Mouse (Mus musculus): ENCODE data around the gene Pdss2. TPM values are rescaled to one million over a fixed set of nuclear protein-coding genes. Genes with fewer than 3 reads are reported as not detected.

Gene Pdss2
- total and polyA plus RNA-seq, 2 experiments = 10.2 to 10.3 TPM

- no peak overlapping the region for H3K27ac ChIP-seq (replicated peaks; ENCODE audit: insufficient read depth, low read depth, low read length)
- no peak overlapping the region for H3K4me3 ChIP-seq (ENCODE audit: insufficient read depth, low read depth, low read length)
- TF ChIP-seq POLR2A (IDR thresholded peaks at IDR 0.05; ENCODE audit: extremely low read depth, insufficient read depth, low read length) = no peak
- TF ChIP-seq CTCF (IDR thresholded peaks at IDR 0.05; ENCODE audit: low read depth, low read length) = peak; percentile 57
- peak; percentile 63 for DNase-seq (ENCODE audit: extremely low read depth, low read depth, low spot score)
- H3K9ac ChIP-seq (ENCODE audit: low read depth, low read length) = no peak overlapping the region
- no peaks in the 10 kb centered on the region for H3K36me3 ChIP-seq (ENCODE audit: control insufficient read depth, insufficient read depth, low read length)
- peaks cover 5% of the 10 kb centered on the region; the same call in 1 of the 2 replicates for H3K4me1 ChIP-seq (ENCODE audit: control insufficient read depth, insufficient read depth, low read length)
- no peaks in the 10 kb centered on the region for H3K79me2 ChIP-seq (ENCODE audit: control insufficient read depth, insufficient read depth, low read length)
- WGBS = 51% methylated on average over 5 of the region's 5 CpGs
- no peaks in the 10 kb centered on the region for H3K27me3 ChIP-seq (ENCODE audit: control insufficient read depth, insufficient read depth, low read length)
These were observed 157.0 kb downstream of the Pdss2 start for GRCm38 (mm10) chr10:43378279-43378678.

GRCm38 (mm10) chr10:43378732-43379644, 157.7 kb downstream of the Pdss2 start:
- H3K27ac ChIP-seq (replicated peaks; ENCODE audit: insufficient read depth, low read depth, low read length) = no peak overlapping the region
- 58% methylated on average over 15 of the region's 15 CpGs for WGBS
- peak; percentile 88 for DNase-seq (ENCODE audit: extremely low read depth, low read depth, low spot score)
- no peak overlapping the region for H3K4me3 ChIP-seq (ENCODE audit: insufficient read depth, low read depth, low read length)
- H3K9ac ChIP-seq (ENCODE audit: low read depth, low read length) = no peak overlapping the region
- no peaks in the 10 kb centered on the region for H3K79me2 ChIP-seq (ENCODE audit: control insufficient read depth, insufficient read depth, low read length)
- no peaks in the 10 kb centered on the region for H3K36me3 ChIP-seq (ENCODE audit: control insufficient read depth, insufficient read depth, low read length)
- H3K27me3 ChIP-seq (ENCODE audit: control insufficient read depth, insufficient read depth, low read length) = no peaks in the 10 kb centered on the region
- TF ChIP-seq POLR2A (IDR thresholded peaks at IDR 0.05; ENCODE audit: extremely low read depth, insufficient read depth, low read length) (no peak), CTCF (IDR thresholded peaks at IDR 0.05; ENCODE audit: low read depth, low read length) (no peak)
- H3K4me1 ChIP-seq (ENCODE audit: control insufficient read depth, insufficient read depth, low read length) = peaks cover 5% of the 10 kb centered on the region; the same call in 1 of the 2 replicates

DNA sequence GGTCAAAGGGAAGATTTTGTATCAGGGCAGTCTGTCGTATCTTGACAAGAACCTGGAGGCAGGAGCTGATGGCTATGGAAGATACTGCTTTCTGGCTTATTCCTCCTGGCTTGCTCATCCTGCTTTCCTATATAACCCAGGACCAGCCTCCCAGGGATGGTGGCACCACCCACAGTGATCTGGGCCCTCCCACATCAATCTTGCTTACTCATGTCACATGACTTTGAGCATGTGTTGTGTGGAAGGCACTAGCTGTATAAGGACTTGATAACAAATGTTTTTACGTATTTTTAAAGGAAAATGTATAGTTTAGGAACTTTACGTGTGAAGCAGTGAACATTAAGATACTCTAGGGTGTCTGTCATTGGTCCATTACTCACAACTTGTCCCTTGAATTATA, 161.4 kb downstream of the Pdss2 start:
- Histone ChIP-seq H3K79me2 (ENCODE audit: control insufficient read depth, insufficient read depth, low read length) (no peaks in the 10 kb centered on the region), H3K4me1 (ENCODE audit: control insufficient read depth, insufficient read depth, low read length) (peaks cover 5% of the 10 kb centered on the region; the same call in 1 of the 2 replicates), H3K27ac (replicated peaks; ENCODE audit: insufficient read depth, low read depth, low read length) (no peak overlapping the region), H3K9ac (ENCODE audit: low read depth, low read length) (no peak overlapping the region), H3K27me3 (ENCODE audit: control insufficient read depth, insufficient read depth, low read length) (no peaks in the 10 kb centered on the region), H3K4me3 (ENCODE audit: insufficient read depth, low read depth, low read length) (no peak overlapping the region), H3K36me3 (ENCODE audit: control insufficient read depth, insufficient read depth, low read length) (no peaks in the 10 kb centered on the region)
- TF ChIP-seq POLR2A (IDR thresholded peaks at IDR 0.05; ENCODE audit: extremely low read depth, insufficient read depth, low read length) (no peak), CTCF (IDR thresholded peaks at IDR 0.05; ENCODE audit: low read depth, low read length) (no peak)
- WGBS = 89% methylated on average over 3 of the region's 3 CpGs
- DNase-seq (ENCODE audit: extremely low read depth, low read depth, low spot score) = no peak

DNA sequence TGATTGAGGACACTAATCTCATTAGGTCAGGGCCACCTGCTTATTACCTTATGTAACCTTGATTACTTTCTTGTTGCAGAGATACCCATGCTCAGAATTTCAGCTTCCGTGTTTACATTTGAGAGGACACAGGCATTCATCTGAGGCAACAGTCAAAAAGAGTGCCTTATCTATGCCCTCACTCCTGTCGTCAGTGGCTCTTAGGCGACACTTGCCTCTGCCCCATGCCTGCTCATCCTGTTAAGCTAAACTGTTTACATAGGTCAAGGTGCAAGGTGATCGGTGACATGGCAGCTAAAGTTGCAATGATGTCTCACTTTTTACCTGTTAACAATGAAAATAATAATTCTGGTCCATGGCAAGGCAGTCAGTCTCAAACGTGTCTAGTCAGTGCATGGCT, 163.3 kb downstream of the Pdss2 start:
- no peak overlapping the region for H3K27ac ChIP-seq (replicated peaks; ENCODE audit: insufficient read depth, low read depth, low read length)

GRCm38 (mm10) chr10:43392921-43393320, 171.6 kb downstream of the Pdss2 start:
- H3K36me3 ChIP-seq (ENCODE audit: control insufficient read depth, insufficient read depth, low read length) = peaks cover 4% of the 10 kb centered on the region; the same call in 1 of the 2 replicates
- no peaks in the 10 kb centered on the region for H3K27me3 ChIP-seq (ENCODE audit: control insufficient read depth, insufficient read depth, low read length)
- no peak overlapping the region for H3K27ac ChIP-seq (replicated peaks; ENCODE audit: insufficient read depth, low read depth, low read length)
- 98% methylated on average over 2 of the region's 2 CpGs for WGBS
- no peak for DNase-seq (ENCODE audit: extremely low read depth, low read depth, low spot score)
- no peaks in the 10 kb centered on the region for H3K79me2 ChIP-seq (ENCODE audit: control insufficient read depth, insufficient read depth, low read length)
- no peak for TF ChIP-seq CTCF (IDR thresholded peaks at IDR 0.05; ENCODE audit: low read depth, low read length)
- TF ChIP-seq POLR2A (IDR thresholded peaks at IDR 0.05; ENCODE audit: extremely low read depth, insufficient read depth, low read length) = no peak
- H3K4me3 ChIP-seq (ENCODE audit: insufficient read depth, low read depth, low read length) = no peak overlapping the region
- H3K9ac ChIP-seq (ENCODE audit: low read depth, low read length) = no peak overlapping the region
- H3K4me1 ChIP-seq (ENCODE audit: control insufficient read depth, insufficient read depth, low read length) = no peaks in the 10 kb centered on the region

More for the DNA sequence above, 163.3 kb downstream of the Pdss2 start:
- DNase-seq (ENCODE audit: extremely low read depth, low read depth, low spot score) = peak; percentile 33
- no peaks in the 10 kb centered on the region for H3K36me3 ChIP-seq (ENCODE audit: control insufficient read depth, insufficient read depth, low read length)
- no peak overlapping the region for H3K9ac ChIP-seq (ENCODE audit: low read depth, low read length)
- H3K27me3 ChIP-seq (ENCODE audit: control insufficient read depth, insufficient read depth, low read length) = no peaks in the 10 kb centered on the region
- no peak overlapping the region for H3K4me3 ChIP-seq (ENCODE audit: insufficient read depth, low read depth, low read length)
- no peak for TF ChIP-seq POLR2A (IDR thresholded peaks at IDR 0.05; ENCODE audit: extremely low read depth, insufficient read depth, low read length)
- no peak for TF ChIP-seq CTCF (IDR thresholded peaks at IDR 0.05; ENCODE audit: low read depth, low read length)
- WGBS = 28% methylated on average over 5 of the region's 5 CpGs
- H3K4me1 ChIP-seq (ENCODE audit: control insufficient read depth, insufficient read depth, low read length) = no peaks in the 10 kb centered on the region
- H3K79me2 ChIP-seq (ENCODE audit: control insufficient read depth, insufficient read depth, low read length) = no peaks in the 10 kb centered on the region

DNA sequence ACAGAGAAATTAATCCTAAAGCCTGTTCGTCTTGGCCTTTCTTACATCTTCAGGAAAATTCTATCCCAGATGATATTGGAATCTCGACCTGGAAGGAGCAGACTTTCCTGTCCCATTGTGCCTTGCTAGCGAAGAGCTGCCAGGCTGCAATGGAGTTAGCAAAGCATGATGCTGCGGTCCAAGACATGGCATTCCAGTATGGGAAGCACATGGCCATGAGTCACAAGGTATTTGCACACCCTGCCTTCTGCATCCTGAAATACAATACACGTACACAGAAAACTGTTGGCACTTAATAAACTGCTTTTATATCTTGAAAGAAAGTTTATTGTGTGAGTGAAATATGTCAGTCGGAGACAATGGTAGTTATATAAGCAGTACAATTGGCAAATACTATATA, 172.5 kb downstream of the Pdss2 start:
- WGBS = 92% methylated on average over 6 of the region's 6 CpGs
- Histone ChIP-seq H3K9ac (ENCODE audit: low read depth, low read length) (no peak overlapping the region), H3K4me1 (ENCODE audit: control insufficient read depth, insufficient read depth, low read length) (no peaks in the 10 kb centered on the region), H3K79me2 (ENCODE audit: control insufficient read depth, insufficient read depth, low read length) (no peaks in the 10 kb centered on the region), H3K36me3 (ENCODE audit: control insufficient read depth, insufficient read depth, low read length) (peaks cover 4% of the 10 kb centered on the region; the same call in 1 of the 2 replicates), H3K27me3 (ENCODE audit: control insufficient read depth, insufficient read depth, low read length) (no peaks in the 10 kb centered on the region), H3K4me3 (ENCODE audit: insufficient read depth, low read depth, low read length) (no peak overlapping the region), H3K27ac (replicated peaks; ENCODE audit: insufficient read depth, low read depth, low read length) (no peak overlapping the region)
- TF ChIP-seq POLR2A (IDR thresholded peaks at IDR 0.05; ENCODE audit: extremely low read depth, insufficient read depth, low read length) (no peak), CTCF (IDR thresholded peaks at IDR 0.05; ENCODE audit: low read depth, low read length) (no peak)
- no peak for DNase-seq (ENCODE audit: extremely low read depth, low read depth, low spot score)

All from liver, adult 2 months (tissue).